Mouse (Mus musculus) neural tube, embryonic 12.5 days (tissue): ENCODE data around the gene Spen. TPM values are rescaled to one million over a fixed set of nuclear protein-coding genes. Genes with fewer than 3 reads are reported as not detected.

Source experiments
- ATAC-seq: fragments of 200-750 bp; cut with Nextera tagmentation; 2 replicates; pipeline ENCODE4 v1.8.0; 2017; ENCODE audit warnings: low read depth, mild to moderate bottlenecking, moderate TSS enrichment, moderate library complexity; ENCODE audit not compliant: low FRiP score
- H3K27ac ChIP-seq: fragments of 300-500 bp; sonication (generic); 2 replicates; pipeline ENCODE4 v1.5.1; 2016
- H3K27me3 ChIP-seq: fragments of 300-500 bp; sonication (generic); replicated peaks from 2 replicates; pipeline ENCODE4 v1.6.1; 2016; ENCODE audit warnings: mild to moderate bottlenecking
- H3K36me3 ChIP-seq: fragments of 300-500 bp; sonication (generic); 2 replicates; pipeline ENCODE4 v1.6.1; 2016; ENCODE audit warnings: mild to moderate bottlenecking
- H3K4me1 ChIP-seq: fragments of 300-500 bp; sonication (generic); 2 replicates; pipeline ENCODE4 v1.6.1; 2016
- H3K4me2 ChIP-seq: fragments of 300-500 bp; sonication (generic); replicated peaks from 2 replicates; pipeline ENCODE4 v1.6.1; 2016; ENCODE audit warnings: mild to moderate bottlenecking
- H3K4me3 ChIP-seq: fragments of 300-500 bp; sonication (generic); 2 replicates; pipeline ENCODE4 v1.5.1; 2016
- H3K9ac ChIP-seq: fragments of 300-500 bp; sonication (generic); 2 replicates; pipeline ENCODE4 v1.6.1; 2016; ENCODE audit warnings: mild to moderate bottlenecking
- H3K9me3 ChIP-seq: fragments of 300-500 bp; sonication (generic); 2 replicates; pipeline ENCODE4 v1.6.1; 2016; ENCODE audit warnings: mild to moderate bottlenecking
- WGBS: fragments of 180-500 bp; shearing (Covaris S2); methylation state at CpG from one replicate; pipeline ENCODE4 v1.1.7; 2016; 5-methylcytosine and 5-hydroxymethylcytosine counted together
- polyA plus RNA-seq: library from polyadenylated mRNA; unstranded; fragments of >200 nt; fragmentation: Nextera tagmentation; extraction: Ambion mirVana; gene quantifications from 2 replicates; pipeline ENCODE4 v1.2.1, GENCODE M21; 2016

Gene Spen
- polyA plus RNA-seq, 1 experiment from 2014 or later = 21.3 TPM

DNA sequence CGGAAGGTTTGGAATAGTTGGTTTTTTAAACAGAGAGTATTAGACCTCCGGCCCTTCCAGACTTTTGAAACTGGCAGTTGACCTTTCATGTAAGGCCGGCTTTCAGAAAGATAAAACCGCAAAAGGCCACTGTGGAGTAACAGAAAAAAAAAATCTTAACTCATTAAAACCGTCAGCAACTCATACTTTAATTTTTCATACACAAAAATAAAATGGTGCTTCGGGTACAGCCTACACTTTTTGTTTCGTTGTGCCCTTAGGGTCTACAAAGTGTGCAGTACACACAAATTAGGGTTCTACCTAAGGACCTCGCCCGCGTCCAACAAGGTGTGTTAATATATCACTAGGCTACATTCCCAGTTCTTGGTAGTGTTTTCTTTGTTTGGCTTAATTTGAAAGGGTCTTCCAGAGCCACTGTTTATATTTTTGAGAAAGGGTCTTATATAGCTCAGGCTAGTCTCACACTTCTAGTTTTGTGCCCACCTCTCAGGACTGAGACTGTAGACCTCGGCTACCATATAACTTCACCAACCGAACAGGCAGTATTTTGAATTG lies 893 bp upstream of the Spen start:
- no peaks in the 10 kb centered on the region for H3K9me3 ChIP-seq
- H3K27me3 ChIP-seq = no peaks in the 10 kb centered on the region
- H3K9ac ChIP-seq = peak overlapping the region; percentile 98; the same call in 1 of the 2 replicates
- no peak for ATAC-seq
- peak overlapping the region; percentile 87 for H3K4me2 ChIP-seq
- peak overlapping the region; percentile 100 for H3K4me3 ChIP-seq
- H3K27ac ChIP-seq = peak overlapping the region; percentile 93
- peaks cover 18% of the 10 kb centered on the region for H3K4me1 ChIP-seq
- no peaks in the 10 kb centered on the region for H3K36me3 ChIP-seq
- WGBS = 54% methylated on average over 12 of the region's 12 CpGs

- Histone ChIP-seq H3K9me3 (no peaks in the 10 kb centered on the region), H3K36me3 (no peaks in the 10 kb centered on the region), H3K4me2 (peak overlapping the region; percentile 87), H3K4me3 (peak overlapping the region; percentile 100), H3K27me3 (no peaks in the 10 kb centered on the region), H3K9ac (peak overlapping the region; percentile 98), H3K4me1 (peaks cover 30% of the 10 kb centered on the region), H3K27ac (peak overlapping the region; percentile 93)
- no peak for ATAC-seq
- WGBS = under 1% methylated on average over 96 of the region's 101 CpGs
Measured at GRCm38 (mm10) chr4:141537706-141538407, 540 bp downstream of the Spen start.

- H3K9me3 ChIP-seq = no peaks in the 10 kb centered on the region
- H3K27ac ChIP-seq = peak overlapping the region; percentile 90
- ATAC-seq = no peak
- WGBS = 0% methylated on average over 14 of the region's 14 CpGs
- peak overlapping the region; percentile 100 for H3K4me3 ChIP-seq
- peaks cover 30% of the 10 kb centered on the region for H3K4me1 ChIP-seq
- H3K27me3 ChIP-seq = no peaks in the 10 kb centered on the region
- H3K36me3 ChIP-seq = no peaks in the 10 kb centered on the region
- peak overlapping the region; percentile 87 for H3K4me2 ChIP-seq
- H3K9ac ChIP-seq = peak overlapping the region; percentile 98
Measured at GRCm38 (mm10) chr4:141537226-141537610, 1.2 kb downstream of the Spen start.

GRCm38 (mm10) chr4:141536291-141537225 lies 1.8 kb downstream of the Spen start:
- WGBS = under 1% methylated on average over 61 of the region's 61 CpGs
- Histone ChIP-seq H3K4me3 (peak overlapping the region; percentile 100), H3K27ac (peak overlapping the region; percentile 90), H3K27me3 (no peaks in the 10 kb centered on the region), H3K9me3 (no peaks in the 10 kb centered on the region), H3K4me1 (peaks cover 28% of the 10 kb centered on the region), H3K36me3 (no peaks in the 10 kb centered on the region), H3K4me2 (peak overlapping the region; percentile 87), H3K9ac (peak overlapping the region; percentile 98)
- peak; percentile 79 for ATAC-seq

GRCm38 (mm10) chr4:141534947-141535680 lies 3.3 kb downstream of the Spen start:
- ATAC-seq = 0 out of 2 replicates have a peak, but pooled peaks have one; percentile 22
- H3K9ac ChIP-seq = peak overlapping the region; percentile 98
- H3K4me3 ChIP-seq = peak overlapping the region; percentile 100
- no peaks in the 10 kb centered on the region for H3K27me3 ChIP-seq
- H3K9me3 ChIP-seq = no peaks in the 10 kb centered on the region
- peak overlapping the region; percentile 87 for H3K4me2 ChIP-seq
- 0 out of 2 replicates have a peak overlapping the region, but pooled peaks have one; percentile 34 for H3K27ac ChIP-seq
- WGBS = 15% methylated on average over 10 of the region's 11 CpGs
- H3K36me3 ChIP-seq = 0 out of 2 replicates have a peak, but pooled peaks cover 2% of the 10 kb centered on the region
- peaks cover 27% of the 10 kb centered on the region for H3K4me1 ChIP-seq

GRCm38 (mm10) chr4:141530979-141531378 lies 7.4 kb downstream of the Spen start:
- no peak for ATAC-seq
- Histone ChIP-seq H3K36me3 (peaks cover 9% of the 10 kb centered on the region; the same call in 1 of the 2 replicates), H3K27me3 (no peaks in the 10 kb centered on the region), H3K4me3 (no peak overlapping the region), H3K4me2 (no peak overlapping the region), H3K9ac (no peak overlapping the region), H3K9me3 (no peaks in the 10 kb centered on the region), H3K27ac (no peak overlapping the region), H3K4me1 (peaks cover 28% of the 10 kb centered on the region)
- 78% methylated on average over 15 of the region's 15 CpGs for WGBS

GRCm38 (mm10) chr4:141528938-141529337 lies 9.5 kb downstream of the Spen start:
- H3K9ac ChIP-seq = no peak overlapping the region
- no peak overlapping the region for H3K4me3 ChIP-seq
- H3K27ac ChIP-seq = no peak overlapping the region
- no peaks in the 10 kb centered on the region for H3K9me3 ChIP-seq
- 91% methylated on average over 11 of the region's 11 CpGs for WGBS
- no peak for ATAC-seq
- no peak overlapping the region for H3K4me2 ChIP-seq
- no peaks in the 10 kb centered on the region for H3K27me3 ChIP-seq
- peaks cover 19% of the 10 kb centered on the region for H3K4me1 ChIP-seq
- peaks cover 9% of the 10 kb centered on the region; the same call in 1 of the 2 replicates for H3K36me3 ChIP-seq

- peaks cover 13% of the 10 kb centered on the region for H3K36me3 ChIP-seq
- H3K4me1 ChIP-seq = peaks cover 10% of the 10 kb centered on the region; the same call in 1 of the 2 replicates
- WGBS = 82% methylated on average over 7 of the region's 7 CpGs
- no peak overlapping the region for H3K27ac ChIP-seq
- no peak overlapping the region for H3K4me3 ChIP-seq
- H3K4me2 ChIP-seq = no peak overlapping the region
- H3K27me3 ChIP-seq = no peaks in the 10 kb centered on the region
- no peak for ATAC-seq
- no peaks in the 10 kb centered on the region for H3K9me3 ChIP-seq
- no peak overlapping the region for H3K9ac ChIP-seq
Measured at GRCm38 (mm10) chr4:141526936-141527650, 11.3 kb downstream of the Spen start.

DNA sequence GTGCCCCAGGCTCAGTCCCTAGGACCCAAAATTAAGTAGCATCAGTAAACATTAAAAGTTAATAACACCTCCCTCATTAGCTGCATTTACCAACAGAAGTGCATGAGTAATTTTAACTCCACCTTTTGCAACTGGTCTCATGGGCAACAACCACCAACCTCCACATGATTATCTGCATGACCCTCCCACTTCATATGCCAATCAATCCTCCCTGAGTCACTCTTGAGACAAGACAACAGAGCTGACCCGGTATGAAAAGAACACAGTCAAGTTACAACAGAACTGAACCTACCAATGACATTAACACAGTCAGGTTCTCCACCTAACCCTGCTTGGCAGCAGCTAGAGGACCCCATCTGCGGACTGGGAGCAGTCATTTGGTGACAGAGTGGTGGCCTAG lies 12.5 kb downstream of the Spen start:
- peaks cover 25% of the 10 kb centered on the region for H3K36me3 ChIP-seq
- no peak overlapping the region for H3K27ac ChIP-seq
- no peak for ATAC-seq
- H3K9me3 ChIP-seq = no peaks in the 10 kb centered on the region
- 81% methylated on average over 2 of the region's 2 CpGs for WGBS
- no peak overlapping the region for H3K4me2 ChIP-seq
- no peak overlapping the region for H3K4me3 ChIP-seq
- H3K4me1 ChIP-seq = peaks cover 9% of the 10 kb centered on the region; the same call in 1 of the 2 replicates
- no peaks in the 10 kb centered on the region for H3K27me3 ChIP-seq
- no peak overlapping the region for H3K9ac ChIP-seq

- whole genome bisulfite sequencing = 80% methylated on average over 6 of the region's 6 CpGs
- H3K4me1 ChIP-seq = 0 out of 2 replicates have a peak, but pooled peaks cover 6% of the 10 kb centered on the region
- no peaks in the 10 kb centered on the region for H3K27me3 ChIP-seq
- no peak for ATAC-seq
- no peak overlapping the region for H3K27ac ChIP-seq
- H3K4me2 ChIP-seq = no peak overlapping the region
- peaks cover 33% of the 10 kb centered on the region for H3K36me3 ChIP-seq
- no peak overlapping the region for H3K4me3 ChIP-seq
- H3K9me3 ChIP-seq = no peaks in the 10 kb centered on the region
- no peak overlapping the region for H3K9ac ChIP-seq
Measured at GRCm38 (mm10) chr4:141524658-141525057, 13.7 kb downstream of the Spen start.

DNA sequence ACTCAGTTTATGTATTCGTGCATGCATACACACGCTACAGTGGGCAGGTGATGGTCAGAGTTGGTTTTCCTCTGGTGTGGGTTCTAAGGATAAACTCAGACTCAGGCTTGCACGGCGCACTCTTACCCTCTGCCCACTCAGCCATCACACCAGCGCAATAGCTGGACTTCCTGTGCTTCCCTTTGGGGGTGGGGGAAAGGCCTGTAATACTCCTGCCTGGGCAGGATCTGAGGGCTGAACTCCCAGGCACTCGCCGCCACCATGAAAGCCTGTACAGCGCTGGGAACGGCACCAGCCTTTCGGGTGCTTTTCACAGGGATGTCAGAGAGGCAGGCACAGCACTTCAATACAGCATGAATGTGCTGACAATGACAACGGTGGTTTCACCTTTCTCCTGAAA lies 15.3 kb downstream of the Spen start:
- ATAC-seq = no peak
- H3K27me3 ChIP-seq = no peaks in the 10 kb centered on the region
- no peak overlapping the region for H3K27ac ChIP-seq
- no peak overlapping the region for H3K9ac ChIP-seq
- no peaks in the 10 kb centered on the region for H3K9me3 ChIP-seq
- 82% methylated on average over 11 of the region's 11 CpGs for WGBS
- no peak overlapping the region for H3K4me3 ChIP-seq
- H3K36me3 ChIP-seq = peaks cover 36% of the 10 kb centered on the region
- H3K4me1 ChIP-seq = 0 out of 2 replicates have a peak, but pooled peaks cover 6% of the 10 kb centered on the region
- H3K4me2 ChIP-seq = no peak overlapping the region
